11 mouse cellular contexts compared by ENCODE assay signal in genomic region chr1:55704707-55705106, GRCm38 (mm10).
DNase-seq lines count a peak whose midpoint lies in the region; ATAC-seq lines count a peak whose summit lies in the region.
"Had no signal": no experiment of that assay in that cellular context is flagged by ENCODE, and none has a peak within 500 bp of the region (broad histone marks: within the 10 kb centered on the region; RNA-seq: fewer than 3 reads in every experiment).

No protein-coding gene starts in this region.

- ATAC-seq in embryonic facial prominence, embryonic 11.5 days (replicated peaks; ENCODE audit: insufficient number of reproducible peaks, low FRiP score, low TSS enrichment, low read depth), result peak; percentile 74
- ATAC-seq in hindbrain, embryonic 12.5 days (ENCODE audit: low FRiP score), result peak; percentile 82
- ATAC-seq in midbrain, embryonic 15.5 days (replicated peaks), result peak; percentile 74

- H3K27ac ChIP-seq in embryonic facial prominence, embryonic 11.5 days (replicated peaks; ENCODE audit: low read depth, low read length), result no peak overlapping the region
- peak overlapping the region; percentile 70 for H3K27ac ChIP-seq in hindbrain, embryonic 12.5 days
- peak overlapping the region; percentile 45 for H3K27ac ChIP-seq in midbrain, embryonic 15.5 days
- H3K27ac ChIP-seq: stomach, embryonic 15.5 days had no signal

- H3K9me3 ChIP-seq in embryonic facial prominence, embryonic 11.5 days (replicated peaks; ENCODE audit: control insufficient read depth, low read length), result no peaks in the 10 kb centered on the region
- H3K9me3 ChIP-seq in hindbrain, embryonic 12.5 days (replicated peaks), result no peaks in the 10 kb centered on the region
- no peaks in the 10 kb centered on the region for H3K9me3 ChIP-seq in midbrain, embryonic 15.5 days
- H3K9me3 ChIP-seq: stomach, embryonic 15.5 days had no signal

- WGBS in embryonic facial prominence, embryonic 11.5 days, result 51% methylated on average over 2 of the region's 2 CpGs
- 24% methylated on average over 2 of the region's 2 CpGs for WGBS in hindbrain, embryonic 12.5 days
- 11% methylated on average over 2 of the region's 2 CpGs for WGBS in midbrain, embryonic 15.5 days

- H3K36me3 ChIP-seq in embryonic facial prominence, embryonic 11.5 days (replicated peaks; ENCODE audit: control insufficient read depth, insufficient read depth, low read depth, low read length), result no peaks in the 10 kb centered on the region
- H3K36me3 ChIP-seq in hindbrain, embryonic 12.5 days, result no peaks in the 10 kb centered on the region
- no peaks in the 10 kb centered on the region for H3K36me3 ChIP-seq in midbrain, embryonic 15.5 days (replicated peaks)
- H3K36me3 ChIP-seq: stomach, embryonic 15.5 days had no signal

- no peaks in the 10 kb centered on the region for H3K4me1 ChIP-seq in embryonic facial prominence, embryonic 11.5 days (ENCODE audit: control insufficient read depth, insufficient read depth, low read length)
- H3K4me1 ChIP-seq in hindbrain, embryonic 12.5 days, result peaks cover 25% of the 10 kb centered on the region
- H3K4me1 ChIP-seq in midbrain, embryonic 15.5 days, result peaks cover 23% of the 10 kb centered on the region
- H3K4me1 ChIP-seq: stomach, embryonic 15.5 days had no signal

- no peaks in the 10 kb centered on the region for H3K27me3 ChIP-seq in embryonic facial prominence, embryonic 11.5 days (ENCODE audit: control insufficient read depth, insufficient read depth, low read length)
- H3K27me3 ChIP-seq in hindbrain, embryonic 12.5 days, result no peaks in the 10 kb centered on the region
- no peaks in the 10 kb centered on the region for H3K27me3 ChIP-seq in midbrain, embryonic 15.5 days (replicated peaks)
- H3K27me3 ChIP-seq: stomach, embryonic 15.5 days had no signal

- H3K9ac ChIP-seq in embryonic facial prominence, embryonic 11.5 days (replicated peaks; ENCODE audit: low read length), result no peak overlapping the region
- H3K9ac ChIP-seq in hindbrain, embryonic 12.5 days, result no peak overlapping the region
- H3K9ac ChIP-seq in midbrain, embryonic 15.5 days, result no peak overlapping the region
- H3K9ac ChIP-seq: stomach, embryonic 15.5 days had no signal

- no peak overlapping the region for H3K4me2 ChIP-seq in embryonic facial prominence, embryonic 11.5 days (ENCODE audit: low read depth, low read length)
- H3K4me2 ChIP-seq in hindbrain, embryonic 12.5 days (replicated peaks), result peak overlapping the region; percentile 19; the same call in 1 of the 2 replicates
- H3K4me2 ChIP-seq in midbrain, embryonic 15.5 days, result no peak overlapping the region
- H3K4me2 ChIP-seq: stomach, embryonic 15.5 days had no signal

- H3K4me3 ChIP-seq in embryonic facial prominence, embryonic 11.5 days (ENCODE audit: low read depth, low read length), result no peak overlapping the region
- H3K4me3 ChIP-seq in hindbrain, embryonic 12.5 days, result no peak overlapping the region
- no peak overlapping the region for H3K4me3 ChIP-seq in midbrain, embryonic 15.5 days
- H3K4me3 ChIP-seq: stomach, embryonic 15.5 days had no signal

- peak; percentile 24 for DNase-seq in brain, adult 2 months (ENCODE audit: low read depth, low spot score)
- peak; percentile 26 for DNase-seq in embryonic facial prominence, embryonic 11.5 days (ENCODE audit: low spot score)
- no peak for DNase-seq in left cerebral cortex, postnatal 25 days (ENCODE audit: low spot score in 2 of 2)
- DNase-seq in adrenal gland, postnatal 25 days, result no peak
- DNase-seq in cerebellum, postnatal 10 days, result no peak
- DNase-seq in heart, postnatal 36 days, result no peak
- DNase-seq: heart, adult 18-20 months; heart, postnatal 14 days had no signal

- intact Hi-C loops in left cerebral cortex, postnatal 25 days (cut with DNase I), result no loop called here
- intact Hi-C loops in heart, postnatal 36 days (cut with DNase I), result no loop called here

Comparison
In these comparisons a context has a peak if more than half of its experiments do, and no peak if none do; other contexts are left out.
1. DNase-seq: peak in brain, adult 2 months (single experiment) and embryonic facial prominence, embryonic 11.5 days (single experiment); none in left cerebral cortex, postnatal 25 days (0 of 2), adrenal gland, postnatal 25 days (single experiment), cerebellum, postnatal 10 days (0 of 2) and heart, postnatal 36 days (0 of 2).
2. Peak in every context shown above with its lines, with median percentiles within 50 percentile points of each other: ATAC-seq.